Mouse (Mus musculus): ENCODE results near the gene Apbb2. TPM values are rescaled to one million over a fixed set of nuclear protein-coding genes. Genes with fewer than 3 reads are reported as not detected.
A peak's percentile ranks its signal among the peaks of the same experiment; 100 is the strongest.

Gene Apbb2
- total and polyA plus RNA-seq, 2 experiments from 2014 or later: 31.8 to 41.0 TPM

DNA sequence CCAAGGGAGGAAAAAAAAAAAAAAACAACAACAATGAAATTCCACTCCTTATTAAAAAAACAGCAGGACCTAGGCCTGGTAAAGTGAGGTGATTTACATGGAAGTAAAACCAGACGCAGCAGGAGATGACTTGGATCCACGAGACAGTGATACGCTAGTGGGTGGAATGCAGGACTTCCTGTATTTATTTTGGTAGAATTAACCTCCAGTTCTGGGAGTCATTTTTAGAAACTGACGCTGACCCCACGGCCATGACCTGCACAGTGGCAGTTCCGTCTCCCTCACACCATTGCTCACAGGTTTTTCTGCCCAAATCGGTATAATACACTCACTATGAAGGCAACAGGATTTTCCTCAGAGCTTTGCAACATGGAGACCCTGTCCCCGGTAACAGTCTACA, 14.8 kb downstream of the Apbb2 start:
- Histone ChIP-seq H3K27me3 (ENCODE audit: control insufficient read depth, insufficient read depth, low read length) (no peaks in the 10 kb centered on the region), H3K27ac (ENCODE audit: low read depth) (peak overlapping the region; percentile 61), H3K36me3 (replicated peaks; ENCODE audit: control insufficient read depth, insufficient read depth, low read length) (no peaks in the 10 kb centered on the region), H3K9ac (replicated peaks; ENCODE audit: low read depth, low read length) (no peak overlapping the region), H3K4me1 (ENCODE audit: control insufficient read depth, insufficient read depth) (peaks cover 35% of the 10 kb centered on the region; the same call in 1 of the 2 replicates), H3K4me2 (ENCODE audit: low read depth, low read length) (peak overlapping the region; percentile 30), H3K9me3 (replicated peaks; ENCODE audit: control insufficient read depth, low read length) (no peaks in the 10 kb centered on the region), H3K4me3 (ENCODE audit: low read depth, low read length) (no peak overlapping the region; the same call in 1 of the 2 replicates)
- ATAC-seq (ENCODE audit: insufficient read depth, low read depth): no peak
- TF ChIP-seq CTCF (IDR thresholded peaks at IDR 0.05; ENCODE audit: low read depth): no peak
- no peak for TF ChIP-seq EP300 (IDR thresholded peaks at IDR 0.05; ENCODE audit: low read depth)
- whole genome bisulfite sequencing: 23% methylated on average over 8 of the region's 8 CpGs
- DNase-seq (ENCODE audit: low spot score): peak; percentile 54

DNA sequence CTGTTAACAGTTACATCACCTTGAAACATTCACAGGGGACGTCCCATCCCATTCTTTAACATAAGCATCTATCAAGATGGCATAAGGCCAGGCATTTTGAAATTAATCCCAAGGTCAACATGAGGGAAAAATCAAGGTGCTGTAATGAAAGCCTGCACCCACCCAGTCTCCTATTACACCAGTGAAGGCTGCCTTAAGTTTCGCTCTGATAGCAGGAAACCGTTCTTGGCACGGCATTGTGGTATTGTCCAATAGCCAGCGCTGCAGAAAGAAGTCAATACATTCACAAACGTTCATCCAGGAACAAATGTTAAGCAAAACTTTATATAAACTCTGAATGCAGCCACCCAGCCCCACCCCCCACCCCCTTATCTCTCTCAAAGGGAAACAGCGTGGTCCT, 15.4 kb downstream of the Apbb2 start:
- WGBS: 25% methylated on average over 7 of the region's 7 CpGs
- H3K4me3 ChIP-seq (ENCODE audit: low read depth, low read length): peak overlapping the region; percentile 1; the same call in 1 of the 2 replicates
- no peak overlapping the region for H3K9ac ChIP-seq (replicated peaks; ENCODE audit: low read depth, low read length)
- H3K4me2 ChIP-seq (ENCODE audit: low read depth, low read length): peak overlapping the region; percentile 30
- no peaks in the 10 kb centered on the region for H3K9me3 ChIP-seq (replicated peaks; ENCODE audit: control insufficient read depth, low read length)
- no peaks in the 10 kb centered on the region for H3K27me3 ChIP-seq (ENCODE audit: control insufficient read depth, insufficient read depth, low read length)
- peak overlapping the region; percentile 61 for H3K27ac ChIP-seq (ENCODE audit: low read depth)
- peak; percentile 67 for DNase-seq (ENCODE audit: low spot score)
- H3K4me1 ChIP-seq (ENCODE audit: control insufficient read depth, insufficient read depth): peaks cover 32% of the 10 kb centered on the region; the same call in 1 of the 2 replicates
- TF ChIP-seq CTCF (IDR thresholded peaks at IDR 0.05; ENCODE audit: low read depth) (no peak), EP300 (IDR thresholded peaks at IDR 0.05; ENCODE audit: low read depth) (no peak)
- H3K36me3 ChIP-seq (replicated peaks; ENCODE audit: control insufficient read depth, insufficient read depth, low read length): no peaks in the 10 kb centered on the region
- ATAC-seq (ENCODE audit: insufficient read depth, low read depth): peak; percentile 54; the same call in 1 of the 2 replicates

DNA sequence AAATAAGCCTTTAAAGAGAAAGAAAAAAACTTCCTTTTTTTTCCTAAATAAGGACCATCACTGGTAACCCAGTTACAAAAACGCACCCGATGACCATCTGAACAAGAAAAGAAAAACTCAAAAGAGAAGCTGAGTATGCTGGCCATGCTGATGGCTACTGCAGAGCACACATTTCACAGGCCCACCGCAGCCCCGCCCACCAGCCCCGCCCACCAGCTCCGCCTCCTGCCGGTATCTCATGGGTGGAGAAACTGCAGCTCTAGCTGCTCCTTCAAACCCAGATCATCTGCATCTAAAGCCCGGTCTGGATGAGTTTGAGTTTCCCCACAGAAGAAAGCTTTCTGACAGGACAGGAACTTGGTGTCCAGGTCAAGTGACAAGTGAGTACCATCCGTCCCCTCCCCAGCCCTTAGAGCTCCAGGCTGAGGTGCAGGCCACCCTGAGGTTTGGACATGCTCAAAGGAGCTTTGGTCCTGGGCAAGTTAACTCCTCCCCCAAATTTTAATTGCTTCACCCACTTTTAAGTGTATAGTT, 16.2 kb downstream of the Apbb2 start:
- H3K27ac ChIP-seq (ENCODE audit: low read depth): peak overlapping the region; percentile 61; the same call in 1 of the 2 replicates
- H3K36me3 ChIP-seq (replicated peaks; ENCODE audit: control insufficient read depth, insufficient read depth, low read length): no peaks in the 10 kb centered on the region
- DNase-seq (ENCODE audit: low spot score) (no peak), ATAC-seq (ENCODE audit: insufficient read depth, low read depth) (no peak)
- no peak for TF ChIP-seq CTCF (IDR thresholded peaks at IDR 0.05; ENCODE audit: low read depth)
- TF ChIP-seq EP300 (IDR thresholded peaks at IDR 0.05; ENCODE audit: low read depth): no peak
- WGBS: 37% methylated on average over 9 of the region's 9 CpGs
- H3K4me1 ChIP-seq (ENCODE audit: control insufficient read depth, insufficient read depth): peaks cover 23% of the 10 kb centered on the region; the same call in 1 of the 2 replicates
- no peak overlapping the region for H3K4me3 ChIP-seq (ENCODE audit: low read depth, low read length)
- H3K9ac ChIP-seq (replicated peaks; ENCODE audit: low read depth, low read length): no peak overlapping the region
- H3K4me2 ChIP-seq (ENCODE audit: low read depth, low read length): peak overlapping the region; percentile 30; the same call in 1 of the 2 replicates
- H3K27me3 ChIP-seq (ENCODE audit: control insufficient read depth, insufficient read depth, low read length): no peaks in the 10 kb centered on the region
- no peaks in the 10 kb centered on the region for H3K9me3 ChIP-seq (replicated peaks; ENCODE audit: control insufficient read depth, low read length)

DNA sequence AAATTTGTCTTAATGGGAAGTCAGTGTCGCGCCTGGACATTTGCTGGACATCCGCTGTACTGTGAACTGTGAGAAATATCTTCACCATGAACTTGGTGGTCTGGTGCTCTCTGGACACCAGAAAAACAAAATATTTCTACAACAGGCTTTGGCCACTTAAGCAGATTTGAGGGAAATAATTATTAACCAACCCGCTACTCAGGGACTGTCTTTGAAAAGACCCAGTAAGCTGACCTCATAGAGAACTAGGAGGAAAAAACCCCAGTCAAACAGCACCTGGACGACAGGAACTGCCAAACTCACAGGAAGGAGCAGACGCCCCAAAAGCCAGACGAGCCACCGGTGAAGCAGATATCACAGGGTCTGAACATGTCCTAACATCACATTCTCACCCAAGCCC, 18.2 kb downstream of the Apbb2 start:
- WGBS: 79% methylated on average over 8 of the region's 8 CpGs

DNA sequence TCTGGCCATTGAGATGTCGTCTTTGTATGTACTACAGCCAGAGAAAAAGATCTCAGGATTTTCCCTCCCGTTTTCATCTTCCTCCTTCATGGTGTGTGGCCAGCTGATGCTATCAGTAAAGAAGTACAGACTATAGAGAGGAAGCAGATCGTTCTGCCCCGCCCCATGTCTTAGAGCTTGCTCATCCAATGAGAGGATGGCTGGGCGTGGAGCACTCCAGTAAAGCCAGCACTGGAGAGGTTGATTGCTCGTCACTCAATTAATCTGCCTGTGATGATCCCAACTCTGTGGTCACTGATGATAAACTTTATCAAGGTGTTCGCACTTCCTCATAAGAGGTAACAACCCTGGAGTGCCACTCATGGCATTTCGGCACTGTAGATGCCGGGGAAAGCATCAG, 18.7 kb downstream of the Apbb2 start:
- no peaks in the 10 kb centered on the region for H3K36me3 ChIP-seq (replicated peaks; ENCODE audit: control insufficient read depth, insufficient read depth, low read length)
- H3K4me2 ChIP-seq (ENCODE audit: low read depth, low read length): no peak overlapping the region
- H3K4me1 ChIP-seq (ENCODE audit: control insufficient read depth, insufficient read depth): peaks cover 18% of the 10 kb centered on the region; the same call in 1 of the 2 replicates
- H3K9me3 ChIP-seq (replicated peaks; ENCODE audit: control insufficient read depth, low read length): no peaks in the 10 kb centered on the region
- H3K27me3 ChIP-seq (ENCODE audit: control insufficient read depth, insufficient read depth, low read length): no peaks in the 10 kb centered on the region
- WGBS: 61% methylated on average over 9 of the region's 9 CpGs
- H3K4me3 ChIP-seq (ENCODE audit: low read depth, low read length): no peak overlapping the region
- no peak for DNase-seq (ENCODE audit: low spot score)
- TF ChIP-seq EP300 (IDR thresholded peaks at IDR 0.05; ENCODE audit: low read depth): no peak
- no peak for TF ChIP-seq CTCF (IDR thresholded peaks at IDR 0.05; ENCODE audit: low read depth)
- no peak overlapping the region for H3K9ac ChIP-seq (replicated peaks; ENCODE audit: low read depth, low read length)
- H3K27ac ChIP-seq (ENCODE audit: low read depth): no peak overlapping the region
- ATAC-seq (ENCODE audit: insufficient read depth, low read depth): no peak

More for the DNA sequence above, 18.2 kb downstream of the Apbb2 start:
- Histone ChIP-seq H3K36me3 (replicated peaks; ENCODE audit: control insufficient read depth, insufficient read depth, low read length) (no peaks in the 10 kb centered on the region), H3K4me2 (ENCODE audit: low read depth, low read length) (no peak overlapping the region), H3K4me1 (ENCODE audit: control insufficient read depth, insufficient read depth) (peaks cover 18% of the 10 kb centered on the region; the same call in 1 of the 2 replicates), H3K9me3 (replicated peaks; ENCODE audit: control insufficient read depth, low read length) (no peaks in the 10 kb centered on the region), H3K27ac (ENCODE audit: low read depth) (no peak overlapping the region), H3K27me3 (ENCODE audit: control insufficient read depth, insufficient read depth, low read length) (no peaks in the 10 kb centered on the region), H3K9ac (replicated peaks; ENCODE audit: low read depth, low read length) (no peak overlapping the region), H3K4me3 (ENCODE audit: low read depth, low read length) (no peak overlapping the region)
- ATAC-seq (ENCODE audit: insufficient read depth, low read depth): no peak
- no peak for DNase-seq (ENCODE audit: low spot score)
- TF ChIP-seq EP300 (IDR thresholded peaks at IDR 0.05; ENCODE audit: low read depth) (no peak), CTCF (IDR thresholded peaks at IDR 0.05; ENCODE audit: low read depth) (no peak)

DNA sequence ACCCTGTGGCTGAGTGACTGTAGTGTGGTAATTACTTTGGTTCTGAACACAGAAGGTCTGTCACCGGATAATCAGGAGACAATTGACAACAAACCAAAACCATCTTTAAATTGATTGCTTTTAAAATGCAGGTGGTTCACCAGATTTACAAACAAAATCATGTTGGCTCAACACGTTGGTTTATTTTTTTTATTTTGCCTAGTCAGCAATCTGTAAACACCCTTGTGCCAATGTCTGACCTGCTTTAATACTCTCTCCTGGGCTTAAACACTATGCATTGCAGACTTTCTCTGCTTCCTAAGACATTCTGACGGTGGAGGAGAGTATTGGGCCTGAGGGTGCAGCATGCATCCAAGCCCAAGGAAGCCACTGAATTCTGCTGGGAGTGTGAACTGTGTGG, 22.3 kb downstream of the Apbb2 start:
- DNase-seq (ENCODE audit: low spot score) (no peak), ATAC-seq (ENCODE audit: insufficient read depth, low read depth) (no peak)
- H3K4me1 ChIP-seq (ENCODE audit: control insufficient read depth, insufficient read depth): no peaks in the 10 kb centered on the region
- no peak overlapping the region for H3K4me3 ChIP-seq (ENCODE audit: low read depth, low read length)
- H3K4me2 ChIP-seq (ENCODE audit: low read depth, low read length): no peak overlapping the region
- TF ChIP-seq CTCF (IDR thresholded peaks at IDR 0.05; ENCODE audit: low read depth) (no peak), EP300 (IDR thresholded peaks at IDR 0.05; ENCODE audit: low read depth) (no peak)
- H3K36me3 ChIP-seq (replicated peaks; ENCODE audit: control insufficient read depth, insufficient read depth, low read length): no peaks in the 10 kb centered on the region
- no peak overlapping the region for H3K9ac ChIP-seq (replicated peaks; ENCODE audit: low read depth, low read length)
- no peaks in the 10 kb centered on the region for H3K27me3 ChIP-seq (ENCODE audit: control insufficient read depth, insufficient read depth, low read length)
- H3K27ac ChIP-seq (ENCODE audit: low read depth): no peak overlapping the region
- 84% methylated on average over 3 of the region's 3 CpGs for WGBS
- no peaks in the 10 kb centered on the region for H3K9me3 ChIP-seq (replicated peaks; ENCODE audit: control insufficient read depth, low read length)

Data from heart, postnatal 0 days (tissue).